28 mouse cellular contexts compared by ENCODE assay signal in genomic region chr7:141958211-141958610, GRCm38 (mm10). TPM values are rescaled to one million over a fixed set of nuclear protein-coding genes. Genes with fewer than 3 reads are reported as not detected.
"Had no signal": no experiment of that assay in that cellular context is flagged by ENCODE, and none has a peak within 500 bp of the region (broad histone marks: within the 10 kb centered on the region; RNA-seq: fewer than 3 reads in every experiment).

No protein-coding gene starts in this region.

- H3K9me3 ChIP-seq: heart, embryonic 13.5 days; heart, embryonic 15.5 days; hindbrain, embryonic 13.5 days; hindbrain, embryonic 15.5 days; kidney, embryonic 15.5 days; limb, embryonic 13.5 days; limb, embryonic 15.5 days; liver, embryonic 12.5 days had no signal

- H3K27ac ChIP-seq: heart, embryonic 13.5 days; heart, embryonic 15.5 days; hindbrain, postnatal 0 days; kidney, embryonic 15.5 days; kidney, postnatal 0 days; limb, embryonic 13.5 days; limb, embryonic 15.5 days; liver, embryonic 12.5 days; liver, embryonic 14.5 days had no signal

- H3K9ac ChIP-seq: heart, embryonic 13.5 days; heart, embryonic 15.5 days; hindbrain, embryonic 15.5 days; kidney, embryonic 15.5 days; limb, embryonic 13.5 days; limb, embryonic 15.5 days; liver, embryonic 12.5 days; liver, embryonic 14.5 days had no signal

- H3K4me3 ChIP-seq: heart, embryonic 13.5 days; heart, embryonic 15.5 days; hindbrain, embryonic 13.5 days; hindbrain, embryonic 15.5 days; kidney, embryonic 15.5 days; limb, embryonic 13.5 days; limb, embryonic 15.5 days; liver, embryonic 12.5 days had no signal

- DNase-seq: gastrocnemius, postnatal 14 days; gastrocnemius, postnatal 36 days; heart, adult 18-20 months; heart, postnatal 14 days; heart, postnatal 36 days; kidney, adult 11 months; kidney, adult 2 months; kidney, adult 9 months; kidney, postnatal 14 days; kidney, postnatal 36 days; layer of hippocampus, adult 9-11 months; layer of hippocampus, postnatal 36 days; left cerebral cortex, postnatal 4 days had no signal

- H3K4me2 ChIP-seq: heart, embryonic 11.5 days; heart, embryonic 13.5 days; heart, embryonic 15.5 days; hindbrain, embryonic 13.5 days; hindbrain, embryonic 15.5 days; kidney, embryonic 15.5 days; limb, embryonic 13.5 days; limb, embryonic 15.5 days; liver, embryonic 12.5 days had no signal

- H3K36me3 ChIP-seq: heart, embryonic 13.5 days; heart, embryonic 15.5 days; hindbrain, embryonic 15.5 days; kidney, embryonic 15.5 days; limb, embryonic 13.5 days; limb, embryonic 15.5 days; liver, embryonic 12.5 days had no signal

- H3K27me3 ChIP-seq: hindbrain, embryonic 13.5 days; hindbrain, embryonic 15.5 days had no signal

- ATAC-seq: hindbrain, postnatal 0 days; intestine, embryonic 16.5 days; liver, embryonic 12.5 days had no signal

- H3K4me1 ChIP-seq: heart, embryonic 13.5 days; heart, embryonic 15.5 days; kidney, embryonic 15.5 days; limb, embryonic 13.5 days; limb, embryonic 15.5 days; liver, embryonic 12.5 days had no signal

RNA-seq across cellular contexts. Expression of gene Brsk2, which starts 8.7 kb away (rescaled TPM):
- total RNA-seq: hematopoietic stem cell, adult 5-6 weeks had no signal
- polyA plus RNA-seq: liver, adult 2 months had no signal
